Mouse (Mus musculus): ENCODE data around the gene Btbd35f24. TPM values are rescaled to one million over a fixed set of nuclear protein-coding genes. Genes with fewer than 3 reads are reported as not detected.

Btbd35f24 gene
- polyA plus RNA-seq (2012; rRNA removed): not detected in 2 replicates

GRCm38 (mm10) chrX:3195727-3196126 is at the start of gene Btbd35f24:
Gene Btbd35f24, minus strand, starts transcription at chrX:3195827.

Other genes starting within 250 kb of the Btbd35f24 start
- gene Btbd35f23, start 119.0 kb downstream of the Btbd35f24 start, polyA plus RNA-seq (2012; rRNA removed): not detected in 2 replicates
- gene Btbd35f11, start 247.9 kb upstream of the Btbd35f24 start, polyA plus RNA-seq (2012; rRNA removed): not detected in 2 replicates